In the genomic region with DNA sequence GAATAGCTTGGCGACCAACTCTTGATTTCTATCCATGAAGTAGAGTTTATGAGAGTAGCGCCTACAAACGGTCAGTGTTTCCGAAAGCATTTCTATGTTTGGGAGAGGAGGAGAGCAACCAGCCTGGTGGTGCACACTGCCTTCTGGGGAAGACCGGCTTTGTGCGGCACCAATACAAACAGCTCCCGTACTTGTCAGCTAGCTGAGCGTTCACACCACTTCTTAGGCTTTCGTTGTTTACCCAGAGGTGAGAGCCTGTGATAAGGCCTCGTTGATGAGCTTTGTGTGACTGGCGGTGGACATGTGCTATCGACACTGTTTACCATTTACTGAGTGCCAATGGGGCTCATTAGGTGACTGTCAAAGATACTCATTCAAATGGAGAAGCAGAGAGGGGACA, we compare ENCODE assay signal across 17 mouse cellular contexts.
"Had no signal": no experiment of that assay in that cellular context is flagged by ENCODE, and none has a peak within 500 bp of the region (broad histone marks: within the 10 kb centered on the region; RNA-seq: fewer than 3 reads in every experiment).

No protein-coding gene starts in this region.

- ATAC-seq: liver, postnatal 0 days; midbrain, embryonic 13.5 days; midbrain, embryonic 15.5 days had no signal

- H3K27ac ChIP-seq: liver, embryonic 13.5 days; liver, embryonic 15.5 days; macrophage; midbrain, embryonic 13.5 days; midbrain, embryonic 15.5 days; neural tube, embryonic 12.5 days; stomach, embryonic 15.5 days; stomach, postnatal 0 days had no signal

- H3K9me3 ChIP-seq: liver, embryonic 13.5 days; liver, embryonic 15.5 days; midbrain, embryonic 15.5 days; neural tube, embryonic 12.5 days; stomach, embryonic 15.5 days had no signal

- H3K4me2 ChIP-seq: liver, embryonic 11.5 days; liver, embryonic 13.5 days; liver, embryonic 15.5 days; midbrain, embryonic 11.5 days; midbrain, embryonic 13.5 days; midbrain, embryonic 15.5 days; neural tube, embryonic 12.5 days; stomach, embryonic 15.5 days had no signal

- DNase-seq: liver; liver, embryonic 13.5 days; liver, postnatal 0 days; right cerebral cortex, postnatal 14 days; thymus, adult 2 months; thymus, postnatal 25 days; thymus, postnatal 4 days had no signal

- H3K4me1 ChIP-seq: liver, embryonic 13.5 days; liver, embryonic 15.5 days; megakaryocyte, embryonic 14.5 days had no signal

- H3K9ac ChIP-seq: liver, embryonic 13.5 days; liver, embryonic 15.5 days; liver, postnatal 0 days; midbrain, embryonic 13.5 days; midbrain, embryonic 15.5 days; neural tube, embryonic 12.5 days; stomach, embryonic 15.5 days had no signal

- H3K36me3 ChIP-seq: liver, embryonic 13.5 days; liver, embryonic 15.5 days; midbrain, embryonic 13.5 days; midbrain, embryonic 15.5 days; neural tube, embryonic 12.5 days; stomach, embryonic 15.5 days had no signal

- H3K4me3 ChIP-seq: liver, embryonic 13.5 days; liver, embryonic 15.5 days; megakaryocyte, embryonic 14.5 days; midbrain, embryonic 13.5 days; midbrain, embryonic 15.5 days; neural tube, embryonic 12.5 days; stomach, embryonic 15.5 days had no signal

- H3K27me3 ChIP-seq: liver, embryonic 13.5 days; liver, embryonic 15.5 days; midbrain, embryonic 15.5 days; neural tube, embryonic 12.5 days; stomach, embryonic 15.5 days had no signal
